In genomic region chr9:64172145-64172815, GRCm38 (mm10) we compare ENCODE assay signal across 7 mouse cellular contexts. TPM values are rescaled to one million over a fixed set of nuclear protein-coding genes. Genes with fewer than 3 reads are reported as not detected.
A peak's percentile ranks its signal among the peaks of the same experiment; 100 is the strongest.
DNase-seq lines count a peak whose midpoint lies in the region; ATAC-seq and TF ChIP-seq lines count a peak whose summit lies in the region.

No protein-coding gene starts in this region.

- H3K27me3 ChIP-seq in spleen, adult 2 months (ENCODE audit: control insufficient read depth, insufficient read depth, low read length): no peaks in the 10 kb centered on the region
- no peaks in the 10 kb centered on the region for H3K27me3 ChIP-seq in forebrain, embryonic 10.5 days (ENCODE audit: poor library complexity, severe bottlenecking)
- H3K27me3 ChIP-seq in liver, embryonic 12.5 days (replicated peaks): no peaks in the 10 kb centered on the region

- H3K4me3 ChIP-seq in spleen, adult 2 months (ENCODE audit: extremely low read depth, insufficient read depth, insufficient read length): peak overlapping the region; percentile 99
- peak overlapping the region; percentile 86 for H3K4me3 ChIP-seq in forebrain, embryonic 10.5 days
- peak overlapping the region; percentile 92 for H3K4me3 ChIP-seq in liver, embryonic 12.5 days

- H3K9me3 ChIP-seq in forebrain, embryonic 10.5 days: no peaks in the 10 kb centered on the region
- H3K9me3 ChIP-seq in liver, embryonic 12.5 days (replicated peaks): no peaks in the 10 kb centered on the region

- H3K4me2 ChIP-seq in liver, embryonic 12.5 days: peak overlapping the region; percentile 73

- TF ChIP-seq POLR2A in spleen, adult 2 months (IDR thresholded peaks at IDR 0.05; ENCODE audit: low read depth, low read length): no peak

- ATAC-seq in liver, embryonic 12.5 days: peak; percentile 58

- no peak for DNase-seq in spleen, adult 2 months (ENCODE audit: low read depth in 1 of 2, low spot score in 2 of 2)
- no peak for DNase-seq in spleen, postnatal 10 days (ENCODE audit: low spot score in 2 of 2)
- DNase-seq in forebrain, embryonic 10.5 days (ENCODE audit: extremely low spot score, low spot score): no peak
- no peak for DNase-seq in adrenal gland, postnatal 14 days
- no peak for DNase-seq in frontal cortex, postnatal 14 days (ENCODE audit: low spot score in 2 of 2)
- no peak for DNase-seq in right cerebral cortex, adult 2 months (ENCODE audit: low spot score in 2 of 2)

- WGBS in spleen, adult 2 months: 3% methylated on average over 18 of the region's 18 CpGs
- WGBS in forebrain, embryonic 10.5 days: 3% methylated on average over 18 of the region's 18 CpGs
- WGBS in liver, embryonic 12.5 days (ENCODE audit: insufficient replicate concordance): 3% methylated on average over 18 of the region's 18 CpGs

- TF ChIP-seq CTCF in spleen, adult 2 months (IDR thresholded peaks at IDR 0.05; ENCODE audit: extremely low read depth, insufficient read depth, insufficient read length, insufficient replicate concordance): no peak

- peaks cover 19% of the 10 kb centered on the region for H3K36me3 ChIP-seq in spleen, adult 2 months (ENCODE audit: control insufficient read depth, insufficient read depth, low read length)
- peaks cover 51% of the 10 kb centered on the region for H3K36me3 ChIP-seq in forebrain, embryonic 10.5 days (replicated peaks)
- peaks cover 57% of the 10 kb centered on the region for H3K36me3 ChIP-seq in liver, embryonic 12.5 days

- no peak overlapping the region for H3K27ac ChIP-seq in spleen, adult 2 months (ENCODE audit: insufficient read depth, low read length)
- peak overlapping the region; percentile 98 for H3K27ac ChIP-seq in forebrain, embryonic 10.5 days
- H3K27ac ChIP-seq in liver, embryonic 12.5 days: peak overlapping the region; percentile 87

- H3K4me1 ChIP-seq in spleen, adult 2 months (ENCODE audit: control insufficient read depth, insufficient read depth, insufficient read length): peaks cover 3% of the 10 kb centered on the region; the same call in 1 of the 2 replicates
- peaks cover 34% of the 10 kb centered on the region for H3K4me1 ChIP-seq in forebrain, embryonic 10.5 days
- H3K4me1 ChIP-seq in liver, embryonic 12.5 days: peaks cover 43% of the 10 kb centered on the region

- H3K9ac ChIP-seq in liver, embryonic 12.5 days: peak overlapping the region; percentile 94

RNA-seq across cellular contexts. Expression of gene Zwilch, which starts 0.6 kb away (rescaled TPM):
- polyA plus RNA-seq in spleen, adult 2 months (2012; rRNA removed): 1.1 and 2.6 TPM in 2 replicates
- 47.5 and 49.3 TPM in 2 replicates for polyA plus RNA-seq in forebrain, embryonic 10.5 days (2016; fragmentation: Nextera tagmentation; extraction: Ambion mirVana)
- 26.5 and 28.4 TPM in 2 replicates for polyA plus RNA-seq in liver, embryonic 12.5 days (2016; fragmentation: Nextera tagmentation; extraction: Ambion mirVana)
- 6.3 and 7.0 TPM in 2 replicates for total RNA-seq in adrenal gland, postnatal 14 days (2021)

RNA-seq across cellular contexts. Expression of gene Rpl4, which starts 0.9 kb away (rescaled TPM):
- 396 and 442 TPM in 2 replicates for polyA plus RNA-seq in spleen, adult 2 months (2012; rRNA removed)
- polyA plus RNA-seq in forebrain, embryonic 10.5 days (2016; fragmentation: Nextera tagmentation; extraction: Ambion mirVana): 1,283 and 1,312 TPM in 2 replicates
- polyA plus RNA-seq in liver, embryonic 12.5 days (2016; fragmentation: Nextera tagmentation; extraction: Ambion mirVana): 1,196 and 1,210 TPM in 2 replicates
- total RNA-seq in adrenal gland, postnatal 14 days (2021): 872 and 1,008 TPM in 2 replicates

RNA-seq across cellular contexts. Expression of gene Snapc5, which starts 6.8 kb away (rescaled TPM):
- 4.0 and 5.4 TPM in 2 replicates for polyA plus RNA-seq in spleen, adult 2 months (2012; rRNA removed)
- 35.6 and 38.1 TPM in 2 replicates for polyA plus RNA-seq in forebrain, embryonic 10.5 days (2016; fragmentation: Nextera tagmentation; extraction: Ambion mirVana)
- polyA plus RNA-seq in liver, embryonic 12.5 days (2016; fragmentation: Nextera tagmentation; extraction: Ambion mirVana): 14.9 and 17.4 TPM in 2 replicates
- total RNA-seq in adrenal gland, postnatal 14 days (2021): 20.4 and 22.9 TPM in 2 replicates

RNA-seq across cellular contexts. Expression of gene Lctl, which starts 55.3 kb away (rescaled TPM):
- polyA plus RNA-seq in spleen, adult 2 months (2012; rRNA removed): 0.09 TPM in 1 of 2 replicates, not detected in the other
- 0.11 TPM in 1 of 2 replicates, not detected in the other for polyA plus RNA-seq in forebrain, embryonic 10.5 days (2016; fragmentation: Nextera tagmentation; extraction: Ambion mirVana)
- polyA plus RNA-seq in liver, embryonic 12.5 days (2016; fragmentation: Nextera tagmentation; extraction: Ambion mirVana): not detected in 2 replicates
- 1.6 and 1.9 TPM in 2 replicates for total RNA-seq in adrenal gland, postnatal 14 days (2021)
